Mouse (Mus musculus) lung, adult 2 months (tissue): ENCODE measurements around the gene Ldlrap1.

ENCODE experiments used
- CTCF ChIP-seq: fragments of 200-500 bp; IDR thresholded peaks from 2 replicates; pipeline ENCODE4 v1.5.1; 2011; ENCODE audit warnings: mild to moderate bottlenecking, low read length, control low read depth; ENCODE audit not compliant: insufficient read depth
- POLR2A ChIP-seq: fragments of 200-500 bp; IDR thresholded peaks from 2 replicates; pipeline ENCODE4 v1.6.1; 2011; ENCODE audit warnings: low read depth, mild to moderate bottlenecking, control low read depth, low read length, borderline replicate concordance; ENCODE audit errors: extremely low read depth

DNA sequence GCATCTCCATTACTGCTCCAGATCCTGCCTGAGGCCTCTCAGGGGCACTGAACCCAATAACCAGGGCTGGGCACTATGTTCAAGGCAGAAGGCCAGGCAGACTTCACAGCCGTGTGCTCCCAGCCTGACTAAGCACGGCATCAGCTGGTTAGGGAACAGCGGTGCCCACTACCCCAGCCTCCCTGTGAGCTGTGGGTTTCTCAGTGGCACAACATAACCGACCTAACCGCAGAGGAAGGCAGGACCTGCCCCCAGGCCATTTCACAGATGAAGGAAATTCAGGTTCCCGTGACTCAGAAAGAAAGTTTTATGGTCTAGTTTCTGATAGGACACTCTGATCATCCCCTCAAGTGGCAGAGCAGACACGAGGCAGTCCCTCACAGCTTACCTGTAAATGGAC lies 10.9 kb downstream of the Ldlrap1 start:
- TF ChIP-seq CTCF (no peak), POLR2A (no peak)
